Mouse (Mus musculus) CH12.LX (cell line): ENCODE results near the gene Zfp600.
"Not testable (repeated sequence)": the region's sequence is repeated elsewhere in the genome, so short reads cannot be mapped to it uniquely, and the experiment has no call there.

ENCODE experiments used
- CTCF ChIP-seq, 2 experiments: IDR thresholded peaks in 1 of 2; conservative IDR thresholded peaks in 1 of 2; 2 replicates each; pipeline ENCODE4 v1.5.1; 2011 to 2012; ENCODE audit warnings: low read depth in 2 of 2, low read length in 2 of 2, improper control_type of control experiment in 1 of 2, inconsistent platforms in 1 of 2, mild to moderate bottlenecking in 1 of 2, moderate library complexity in 1 of 2
- EP300 ChIP-seq: IDR thresholded peaks from 2 replicates; pipeline ENCODE4 v1.6.1; 2011; ENCODE audit warnings: low read length, improper control_type of control experiment
- ETS1 ChIP-seq: conservative IDR thresholded peaks from 2 replicates; pipeline ENCODE4 v1.6.1; 2012; ENCODE audit warnings: low read depth, mild to moderate bottlenecking, inconsistent platforms, low read length, improper control_type of control experiment, moderate library complexity
- GABPA ChIP-seq: IDR thresholded peaks from 2 replicates; pipeline ENCODE4 v1.6.1; 2012; ENCODE audit warnings: low read depth, low read length, improper control_type of control experiment, inconsistent platforms; ENCODE audit not compliant: insufficient replicate concordance
- JUND ChIP-seq: conservative IDR thresholded peaks from 2 replicates; pipeline ENCODE4 v1.6.1; 2011; ENCODE audit warnings: low read depth, low read length, improper control_type of control experiment
- KAT2A ChIP-seq: IDR thresholded peaks from 2 replicates; pipeline ENCODE4 v1.6.1; 2012; ENCODE audit warnings: low read length, improper control_type of control experiment, inconsistent platforms; ENCODE audit not compliant: insufficient replicate concordance
- MAX ChIP-seq: IDR thresholded peaks from 2 replicates; pipeline ENCODE4 v1.6.1; 2011; ENCODE audit warnings: low read length, improper control_type of control experiment
- NRF1 ChIP-seq: IDR thresholded peaks from 2 replicates; pipeline ENCODE4 v1.6.1; 2014; ENCODE audit warnings: low read depth, mild to moderate bottlenecking, inconsistent platforms, low read length, improper control_type of control experiment, moderate library complexity
- POLR2A ChIP-seq: IDR thresholded peaks from 2 replicates; pipeline ENCODE4 v1.6.1; 2011; ENCODE audit warnings: low read depth, mild to moderate bottlenecking, improper control_type of control experiment, low read length
- TBP ChIP-seq: conservative IDR thresholded peaks from 2 replicates; pipeline ENCODE4 v1.6.1; 2011; ENCODE audit warnings: low read depth, low read length, improper control_type of control experiment
- USF2 ChIP-seq: conservative IDR thresholded peaks from 2 replicates; pipeline ENCODE4 v1.6.1; 2011; ENCODE audit warnings: low read depth, low read length, improper control_type of control experiment
- ZC3H11A ChIP-seq: IDR thresholded peaks from 2 replicates; pipeline ENCODE4 v1.6.1; 2012; ENCODE audit warnings: low read depth, mild to moderate bottlenecking, inconsistent platforms, low read length, improper control_type of control experiment
- ZMIZ1 ChIP-seq: IDR thresholded peaks from 2 replicates; pipeline ENCODE4 v1.6.1; 2012; ENCODE audit warnings: low read depth, mild to moderate bottlenecking, inconsistent platforms, low read length, improper control_type of control experiment
- ZNF384 ChIP-seq: IDR thresholded peaks from 2 replicates; pipeline ENCODE4 v1.6.1; 2012; ENCODE audit warnings: low read depth, low read length, improper control_type of control experiment, inconsistent platforms

DNA sequence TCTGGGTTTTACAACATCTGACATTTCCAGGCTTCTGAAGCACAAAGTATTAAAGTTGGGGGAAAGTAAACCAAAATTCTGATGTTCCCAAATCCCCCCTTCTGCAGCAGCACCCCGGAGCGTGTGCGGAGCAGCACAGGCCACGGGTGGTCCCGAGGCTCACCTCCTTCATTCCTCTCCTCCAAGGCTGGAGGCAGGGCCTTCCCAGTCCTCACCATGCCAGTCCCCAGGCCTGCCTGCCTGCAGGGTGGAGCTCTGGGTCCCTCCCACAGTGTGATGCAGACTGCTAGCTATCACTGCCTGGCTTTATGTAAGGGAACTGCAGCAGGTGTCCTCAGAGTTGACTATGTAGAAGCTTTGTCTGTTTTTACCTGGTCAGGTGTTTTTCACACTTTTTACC is 85.5 kb downstream of the Zfp600 start:
- not testable (repeated sequence) for TF ChIP-seq USF2; CTCF (conservative IDR thresholded peaks at IDR 0.05 in 1 of 2, IDR thresholded peaks at IDR 0.05 in 1 of 2; ENCODE audit: low read depth in 2 of 2, low read length in 2 of 2); GABPA; ZC3H11A; KAT2A; ETS1; ZMIZ1; NRF1; JUND; EP300; MAX; ZNF384; TBP; POLR2A
